Mouse (Mus musculus) T-cell, adult 2 months (primary cell): ENCODE results near the gene Nrgn.

Source experiments
- DNase-seq: peaks from one replicate; pipeline ENCODE4 v3.0.0; 2022; ENCODE audit warnings: low spot score

The Nrgn gene

DNA sequence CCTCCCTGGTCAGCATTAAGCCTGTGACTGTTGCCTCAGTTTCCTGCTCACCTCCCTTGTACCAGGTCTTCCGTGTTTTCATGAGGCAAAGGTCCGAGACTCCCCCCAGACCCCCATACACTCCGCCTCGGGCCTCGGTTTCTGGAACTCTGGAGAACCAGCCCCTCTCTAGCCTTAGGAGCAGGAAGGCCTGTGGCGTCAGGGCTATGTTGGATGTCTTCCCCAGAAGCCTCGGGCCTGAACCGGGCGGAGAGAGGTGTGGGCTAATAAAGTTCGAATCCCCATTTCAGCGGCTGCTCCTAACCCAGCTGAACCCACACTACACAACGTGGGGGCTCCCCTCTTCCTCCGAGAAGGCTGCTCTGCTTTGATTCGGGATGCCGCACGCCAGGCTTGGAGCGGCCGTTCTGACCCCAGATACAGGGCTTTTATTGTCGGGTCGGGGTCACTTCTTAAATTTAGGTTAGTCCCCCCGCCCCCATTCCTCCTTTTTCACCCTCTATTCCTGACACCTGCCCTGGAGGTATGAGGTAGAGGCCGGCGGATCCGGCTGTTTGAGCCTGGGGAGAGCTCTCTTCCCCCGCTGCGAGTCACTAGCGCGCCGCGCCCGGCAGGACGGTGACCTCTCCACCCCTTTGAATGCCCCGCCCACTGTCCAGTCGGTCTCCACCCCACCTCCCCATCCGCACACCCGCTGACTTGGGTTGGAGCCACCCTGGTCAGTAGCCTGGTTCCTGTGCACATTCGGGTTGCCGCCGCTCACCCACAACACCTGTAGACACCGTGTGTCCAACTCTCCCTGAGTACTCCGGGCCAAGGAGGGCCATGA, 25.1 kb downstream of the Nrgn start, which contains the start of gene Esam:
TSS of gene Esam (plus strand) at position 683 of the 829 bp plus-strand sequence.
- DNase-seq = no peak

DNA sequence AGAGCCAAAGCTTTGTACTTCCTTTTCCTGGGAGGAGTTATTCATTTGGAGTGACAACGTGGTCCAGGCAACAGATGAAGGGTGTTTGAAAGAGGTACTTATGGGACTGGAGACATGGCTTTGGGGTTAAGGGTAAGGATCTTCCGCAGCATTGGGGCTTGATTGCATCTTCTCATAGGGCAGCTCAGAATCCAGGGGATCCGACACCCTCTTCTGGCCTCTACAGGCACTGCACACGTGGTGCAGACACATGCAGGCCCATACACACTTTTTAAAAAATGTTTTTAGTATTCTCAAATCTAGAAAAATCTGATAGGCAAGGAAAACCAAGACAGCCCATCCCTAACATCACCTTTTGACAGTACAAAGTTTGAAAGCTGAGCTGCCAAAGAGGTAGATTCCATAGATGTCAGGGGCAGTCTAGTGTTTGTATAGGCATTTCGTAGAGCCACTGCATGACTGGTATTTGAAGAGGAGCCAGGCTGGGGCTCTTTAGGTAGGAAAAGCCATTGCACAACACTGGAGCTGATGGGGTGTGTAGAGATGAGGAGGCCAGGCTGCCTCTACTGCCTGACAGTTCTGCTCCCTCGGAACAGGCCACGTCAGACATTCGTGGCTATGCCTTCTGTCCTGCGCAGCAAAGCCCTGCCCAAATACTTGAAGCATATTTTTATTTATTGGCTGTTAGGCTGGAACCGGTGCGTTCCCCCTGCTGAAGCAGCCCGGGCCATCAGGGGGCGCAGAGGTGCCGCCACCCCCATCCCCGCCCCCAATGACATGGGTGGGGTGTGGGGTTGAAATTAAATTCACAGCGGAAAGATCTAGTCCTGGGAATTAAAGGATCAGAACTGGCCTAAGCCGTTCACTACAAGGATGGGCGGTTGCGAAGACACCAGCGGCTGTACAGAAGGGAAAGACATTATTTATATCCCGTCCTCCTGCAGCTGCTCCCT, 26.0 kb downstream of the Nrgn start:
- no peak for DNase-seq

DNA sequence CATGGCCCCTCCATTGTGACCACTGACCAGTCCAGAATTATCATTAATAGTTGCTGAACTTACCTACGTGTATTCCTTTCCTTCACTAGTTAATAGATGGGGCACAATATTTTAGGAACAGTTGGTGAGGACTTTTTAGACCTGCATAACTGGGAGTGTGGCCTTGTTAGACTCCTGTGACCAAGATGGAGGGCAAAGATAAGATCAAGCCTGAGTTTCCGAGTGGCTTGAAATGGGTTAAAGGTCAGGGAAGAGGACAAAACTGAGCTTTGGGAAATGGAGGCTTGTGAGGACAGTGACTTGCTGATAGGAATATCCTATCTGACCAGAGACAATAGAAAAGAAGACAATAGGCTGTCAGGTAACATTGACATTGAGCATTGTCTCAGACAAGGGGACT, 27.2 kb downstream of the Nrgn start:
- DNase-seq = no peak

DNA sequence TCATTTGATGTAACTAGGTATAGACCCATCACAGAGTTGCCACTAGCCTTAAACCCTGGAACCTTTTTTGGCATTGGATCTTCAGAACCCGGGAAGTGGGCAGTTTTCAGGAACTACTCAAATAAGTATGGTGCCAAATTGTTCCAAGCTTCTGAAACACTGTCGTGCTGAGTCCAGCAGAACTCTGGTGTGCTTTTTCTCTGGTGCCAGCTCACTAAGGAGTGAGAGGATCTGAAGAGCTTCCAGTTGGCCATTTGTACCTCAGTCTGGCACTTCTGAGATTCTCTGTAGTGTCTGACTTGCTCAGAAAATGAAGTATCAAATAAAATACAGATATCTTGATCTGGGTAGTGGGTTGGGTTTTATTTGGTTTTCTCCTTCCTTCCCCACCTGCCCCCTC, 32.7 kb downstream of the Nrgn start:
- no peak for DNase-seq

DNA sequence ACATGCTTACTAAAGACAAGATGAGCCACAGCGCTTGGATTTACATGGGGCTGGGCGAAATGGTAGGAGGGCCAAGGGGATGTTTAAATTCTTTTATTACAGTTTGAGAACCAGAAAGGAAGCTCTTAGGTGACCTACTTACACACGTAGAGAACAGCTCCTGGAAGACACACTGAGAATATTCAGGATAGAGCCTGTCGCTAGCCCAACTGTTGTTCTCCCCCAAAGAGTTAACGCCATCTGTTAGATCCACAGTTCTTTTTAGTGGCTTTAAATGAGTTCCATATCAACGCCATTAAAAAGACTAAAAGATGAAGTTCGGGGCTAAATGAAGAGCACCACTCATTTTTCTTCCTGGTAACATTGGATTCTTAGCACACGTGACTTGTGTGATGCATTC, 33.7 kb downstream of the Nrgn start:
- no peak for DNase-seq

DNA sequence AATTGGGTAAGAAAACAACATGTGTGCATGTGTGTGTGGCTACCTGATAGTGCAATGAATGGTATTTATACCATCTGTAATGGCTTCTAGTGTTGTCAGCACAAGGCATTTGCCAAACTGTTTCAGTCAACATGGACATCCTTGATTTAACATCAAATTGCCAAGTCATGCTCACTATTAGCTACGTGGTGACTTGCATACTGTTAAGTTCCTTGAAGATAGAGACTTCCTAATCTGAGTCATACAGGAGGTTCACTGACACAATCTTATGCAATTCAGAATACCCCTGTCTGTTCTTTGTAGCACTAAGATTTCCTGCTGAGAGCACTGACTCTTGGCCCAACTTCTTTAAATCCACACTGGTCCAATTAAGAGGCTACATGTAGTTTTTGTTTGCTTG, 35.2 kb downstream of the Nrgn start:
- no peak for DNase-seq

DNA sequence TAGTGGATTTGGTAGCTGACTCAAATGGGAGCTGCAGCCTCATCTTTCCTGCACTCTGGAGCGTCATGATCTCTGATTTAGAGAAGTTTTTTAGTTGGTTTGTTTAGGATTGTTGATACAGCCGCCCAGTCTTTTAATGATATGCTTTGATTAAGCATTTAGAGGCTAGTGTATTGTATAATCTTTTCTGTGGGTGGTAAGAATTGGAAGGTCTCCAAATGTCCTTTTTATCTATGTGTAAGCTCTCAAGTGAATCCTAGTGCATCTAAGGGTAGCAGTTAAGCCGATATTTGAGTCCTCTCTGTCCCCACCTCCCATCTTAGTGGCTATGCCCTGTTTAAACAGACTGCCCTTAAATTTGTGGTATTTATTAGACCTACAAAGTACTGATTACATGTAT, 38.2 kb downstream of the Nrgn start:
- DNase-seq = no peak

DNA sequence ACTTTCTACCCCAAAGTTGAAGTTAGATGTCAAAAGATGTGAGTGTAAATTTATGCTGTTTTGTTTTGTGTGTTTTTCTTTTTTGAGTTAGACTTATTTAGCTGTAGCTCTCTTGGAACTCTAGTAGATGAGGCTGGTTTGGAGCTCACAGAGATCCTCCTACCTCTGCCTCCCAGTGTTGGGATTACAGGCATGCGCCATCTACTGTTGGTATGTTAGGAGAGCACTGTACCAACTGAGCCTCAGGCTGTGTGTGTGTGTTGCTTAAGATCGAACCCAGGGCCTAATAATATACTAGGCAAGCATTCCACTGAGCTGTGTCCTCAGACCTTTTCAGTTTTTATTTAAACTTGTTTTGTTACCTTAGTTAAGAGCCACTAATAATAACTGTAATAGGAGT, 40.6 kb downstream of the Nrgn start:
- DNase-seq = no peak

DNA sequence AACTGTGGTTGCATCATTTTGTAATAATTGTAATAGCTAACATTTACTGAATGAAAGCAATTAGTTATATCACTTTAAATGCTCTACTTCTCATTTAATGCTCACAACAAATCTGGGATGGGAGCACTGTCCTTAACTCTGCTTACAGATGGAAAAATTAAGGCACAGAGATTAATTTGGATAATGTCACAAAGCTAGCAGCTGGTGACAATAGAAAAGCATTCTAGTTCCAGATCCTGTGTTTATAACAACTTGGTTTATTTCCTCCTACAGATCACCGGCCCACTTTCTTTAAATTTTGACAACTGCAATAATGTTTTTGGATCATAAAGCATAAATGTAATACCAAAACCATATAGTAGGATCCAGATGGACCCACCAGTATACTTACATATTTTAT, 46.7 kb downstream of the Nrgn start:
- DNase-seq = no peak

DNA sequence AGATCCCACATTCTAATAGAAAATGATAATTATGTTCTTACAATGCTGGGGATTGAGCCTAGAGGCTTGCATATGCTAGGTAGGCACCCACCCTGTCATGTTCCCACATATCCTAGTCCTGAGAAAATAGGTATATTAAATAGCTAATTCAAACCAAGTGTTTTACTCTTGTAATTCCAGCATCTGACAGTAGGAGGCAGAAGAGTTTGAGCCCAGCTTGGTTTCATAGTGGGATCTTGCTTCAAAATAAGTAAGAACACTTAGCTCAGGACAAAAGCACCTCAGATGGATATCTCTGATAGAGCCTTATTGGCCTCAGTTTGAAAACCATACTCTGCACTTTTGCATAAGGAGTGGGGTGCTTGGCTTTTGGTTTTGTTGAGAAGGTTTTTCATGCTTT, 48.4 kb downstream of the Nrgn start:
- DNase-seq = no peak

DNA sequence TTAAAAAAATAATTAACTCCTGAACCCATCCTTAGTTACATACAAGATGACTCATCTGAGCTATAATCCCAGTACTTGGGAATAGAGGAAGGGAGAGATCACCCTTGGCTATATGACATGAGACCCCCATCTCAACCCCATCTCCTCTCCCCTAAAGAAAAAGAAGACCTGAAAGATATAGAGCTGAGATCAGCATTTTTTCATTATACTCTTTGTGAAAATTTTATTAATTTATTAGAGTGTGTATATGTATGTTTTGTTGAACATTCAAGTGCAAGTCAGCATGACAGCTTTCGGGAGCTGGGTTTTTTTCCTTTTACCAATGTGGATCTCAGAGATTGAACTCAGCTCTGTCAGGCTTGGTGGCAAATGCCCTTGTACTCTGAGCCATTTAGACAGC, 51.5 kb downstream of the Nrgn start:
- no peak for DNase-seq

DNA sequence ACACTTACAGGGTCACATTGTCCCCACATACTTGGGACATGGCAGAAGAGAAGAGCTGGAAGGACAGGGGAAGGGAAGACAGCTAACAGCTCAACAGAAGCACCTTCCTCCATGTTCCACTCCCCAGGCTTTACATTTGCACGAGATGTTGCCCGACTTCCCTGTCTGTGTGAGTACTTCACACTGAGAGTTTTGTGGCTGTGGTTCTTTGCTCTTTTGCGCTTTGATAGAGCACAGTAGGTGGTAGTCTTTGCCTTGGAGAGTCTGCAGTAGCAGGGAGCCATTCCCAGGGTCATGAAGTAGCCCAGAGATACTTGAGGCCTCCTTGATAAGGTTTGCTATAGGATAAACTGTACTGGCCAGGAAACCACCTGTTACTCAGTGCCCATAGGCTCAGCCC, 52.5 kb downstream of the Nrgn start:
- DNase-seq = no peak

DNA sequence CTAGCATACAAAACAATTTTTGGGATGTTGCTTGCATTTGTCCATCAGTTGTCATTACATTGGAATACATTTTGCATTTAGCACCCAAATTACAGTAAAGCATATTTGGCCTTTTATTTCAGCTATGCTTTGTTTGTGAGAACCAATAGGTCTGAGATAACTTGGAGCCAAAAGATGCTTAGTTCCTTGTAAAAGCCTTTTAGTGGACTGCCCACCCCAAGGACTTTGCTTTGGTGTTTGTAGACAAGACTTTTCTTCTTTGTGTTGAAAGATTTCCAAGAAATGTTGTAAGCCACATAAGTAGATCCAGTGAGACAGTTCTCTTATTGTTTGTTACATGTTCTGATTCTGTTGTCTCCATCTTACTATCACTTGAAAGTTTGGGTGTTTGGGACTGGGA, 56.4 kb downstream of the Nrgn start:
- no peak for DNase-seq

DNA sequence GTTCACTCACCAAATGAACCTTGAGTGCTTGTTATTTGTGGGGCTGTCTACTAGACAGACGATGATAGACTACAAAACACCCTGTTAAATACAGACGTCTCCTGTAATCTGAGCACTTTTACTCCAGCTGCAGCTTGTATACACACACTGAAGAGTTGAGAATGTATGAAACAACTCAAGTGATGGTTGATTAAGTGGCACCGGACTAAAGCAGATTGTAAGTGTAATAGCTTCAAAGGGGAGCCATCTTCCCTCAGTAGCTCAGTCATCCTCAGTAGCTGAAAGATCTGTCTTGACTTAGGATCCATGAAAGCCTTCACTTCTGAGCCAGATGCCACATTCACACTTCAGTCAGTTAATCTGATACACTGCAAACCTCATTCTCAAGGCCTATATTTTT, 56.9 kb downstream of the Nrgn start:
- DNase-seq = no peak
